Mouse (Mus musculus) c-Kit-positive CD71-positive TER-119-negative erythroid progenitor cells, embryonic 14.5 days (primary cell): ENCODE data around the gene Pced1a.
A peak's percentile ranks its signal among the peaks of the same experiment; 100 is the strongest.

Source experiments
- DNase-seq: peaks from one replicate; pipeline ENCODE4 v3.0.0-alpha.2; 2013; ENCODE audit warnings: low read depth

The Pced1a gene

DNA sequence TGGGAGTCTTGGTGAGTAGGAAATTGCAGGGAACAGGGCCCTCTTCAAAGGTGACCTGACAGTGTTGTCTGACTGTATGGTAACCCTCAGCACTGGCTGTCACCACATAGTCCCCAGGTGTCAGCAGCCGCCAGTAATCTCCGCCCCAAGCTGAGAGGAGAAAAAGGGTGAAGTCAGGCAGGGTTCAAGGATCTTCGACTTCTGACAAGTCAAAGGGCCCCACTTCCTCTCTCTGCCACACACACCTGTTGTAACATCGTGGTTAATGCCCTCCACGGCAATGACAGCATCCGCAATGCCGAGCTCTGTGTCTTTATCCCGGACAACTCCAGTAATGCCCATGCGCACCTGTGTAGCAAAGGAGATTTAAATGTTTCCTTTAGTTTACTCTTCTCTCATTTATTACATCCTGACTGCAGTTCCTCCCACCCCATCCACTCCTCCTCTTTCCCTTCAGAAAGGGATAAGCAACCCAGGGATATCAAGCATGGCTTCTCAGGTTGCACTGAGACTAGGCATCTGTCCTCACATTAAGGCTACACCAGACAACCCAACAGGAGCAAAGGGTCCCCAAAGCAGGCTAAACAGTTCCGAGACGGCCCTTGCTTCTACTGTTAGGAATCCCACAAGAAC lies 33.4 kb downstream of the Pced1a start:
- no peak for DNase-seq

DNA sequence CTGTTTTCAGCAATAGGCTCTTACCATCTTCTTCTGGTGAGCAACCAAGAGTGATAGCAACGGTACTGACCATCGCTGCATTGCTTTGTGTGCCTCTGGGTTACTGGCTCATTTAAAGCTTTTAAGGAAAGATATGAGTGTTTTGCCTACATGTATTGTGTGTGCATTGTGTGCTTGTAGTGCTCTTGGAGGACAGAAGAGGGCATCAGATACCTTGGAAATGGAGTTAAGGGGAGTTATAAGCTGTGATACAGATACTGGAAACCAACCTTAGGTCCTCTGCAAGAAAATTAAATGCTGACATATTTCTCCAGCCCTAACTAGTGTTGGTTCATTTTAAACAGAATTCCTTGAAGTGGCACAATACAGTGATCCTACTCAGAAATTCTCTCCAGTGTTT lies 35.7 kb downstream of the Pced1a start:
- no peak for DNase-seq

DNA sequence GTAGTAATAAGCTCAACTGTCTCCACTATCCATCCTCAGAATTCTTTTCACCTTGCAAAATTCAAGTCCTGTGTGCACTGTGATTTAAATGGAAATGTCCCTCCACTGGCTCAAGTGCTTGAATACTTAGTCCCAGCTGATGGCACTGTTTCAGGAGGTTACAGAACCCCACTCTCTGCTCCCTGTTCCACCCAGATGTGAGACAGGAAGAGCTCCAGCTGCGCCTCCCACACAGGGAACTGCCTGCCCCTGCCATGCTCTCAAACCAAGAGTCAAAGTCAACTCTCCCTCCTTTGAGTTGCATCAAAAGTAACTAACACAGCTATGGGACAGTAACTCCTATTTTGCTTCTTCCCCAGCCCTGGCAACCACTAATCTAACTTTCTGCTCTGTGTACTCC lies 38.3 kb downstream of the Pced1a start:
- DNase-seq, result no peak

DNA sequence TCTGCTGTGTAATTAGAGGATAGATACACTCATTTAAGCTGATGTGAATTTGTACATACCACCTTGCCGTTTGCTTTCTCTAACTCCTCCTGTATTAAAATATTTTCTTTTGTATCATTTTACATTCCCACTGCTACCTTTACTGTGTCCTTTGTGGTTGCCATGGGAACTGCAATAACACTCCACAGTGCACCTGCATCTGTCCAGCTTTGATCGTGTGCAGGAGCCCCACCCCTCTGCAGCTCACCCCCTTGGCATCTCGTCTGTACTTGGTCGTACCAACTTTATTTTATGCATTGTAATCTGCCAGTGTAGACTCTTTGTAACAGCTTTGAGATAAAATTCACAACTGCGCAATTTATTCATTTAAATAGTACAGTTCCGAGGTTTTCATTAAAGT lies 40.6 kb downstream of the Pced1a start:
- no peak for DNase-seq

DNA sequence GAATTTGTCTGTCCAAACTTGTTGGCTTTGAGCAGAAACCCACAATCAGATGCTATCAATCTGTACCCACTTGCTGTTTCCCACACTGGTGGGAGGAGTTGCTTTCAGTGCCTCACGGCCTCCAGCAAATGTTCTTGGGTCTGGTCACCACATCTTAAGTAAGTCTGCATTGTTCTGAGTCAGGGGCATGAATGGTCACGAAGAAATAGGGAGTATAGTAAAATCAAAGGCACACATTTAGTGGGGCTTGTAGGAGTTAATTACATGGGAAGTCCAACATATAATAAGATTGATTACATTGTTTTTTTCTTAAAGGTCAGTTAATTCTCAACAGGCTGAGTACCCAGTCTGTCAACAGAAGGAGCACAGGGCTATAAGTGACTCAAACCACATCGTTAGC lies 41.3 kb downstream of the Pced1a start:
- no peak for DNase-seq

DNA sequence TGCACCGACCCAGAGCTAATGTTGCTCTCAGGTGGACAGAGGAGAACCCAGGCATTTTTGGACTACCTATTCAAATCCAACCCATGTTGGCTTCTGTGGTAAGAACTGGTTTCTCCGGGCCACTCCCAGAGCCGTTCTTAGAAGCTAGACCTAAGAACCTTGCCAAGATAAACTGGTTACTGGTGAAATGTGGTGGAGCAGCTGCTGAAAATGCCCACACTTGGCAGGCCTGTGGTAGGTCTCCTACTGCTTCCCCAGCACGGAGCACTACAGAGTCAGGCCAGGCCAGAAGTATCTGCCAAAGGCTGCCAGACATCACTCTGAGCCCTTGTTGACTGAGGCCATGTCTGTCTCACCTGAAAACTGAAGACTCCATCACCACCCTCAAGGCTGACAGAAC lies 49.5 kb downstream of the Pced1a start:
- DNase-seq, result no peak

DNA sequence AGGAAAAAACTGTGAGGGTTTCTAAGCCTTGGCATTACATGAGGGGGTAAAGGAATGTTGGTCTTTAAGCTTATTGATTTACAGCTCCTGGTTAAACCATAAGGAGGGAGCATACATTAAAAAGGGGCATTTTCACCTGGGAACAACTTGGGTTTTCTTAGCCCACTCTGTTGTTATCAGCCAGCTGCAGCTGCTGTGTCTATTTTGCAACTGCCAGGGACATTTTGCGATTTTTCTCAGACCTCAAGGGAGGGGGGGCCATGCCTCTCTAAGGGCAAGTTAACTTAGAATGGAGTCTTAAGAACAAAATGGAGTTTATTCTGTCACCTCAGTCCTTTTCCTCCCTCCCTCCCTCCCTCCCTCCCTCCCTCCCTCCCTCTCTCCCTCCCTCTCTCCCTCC lies 51.5 kb downstream of the Pced1a start:
- peak; percentile 50 for DNase-seq

DNA sequence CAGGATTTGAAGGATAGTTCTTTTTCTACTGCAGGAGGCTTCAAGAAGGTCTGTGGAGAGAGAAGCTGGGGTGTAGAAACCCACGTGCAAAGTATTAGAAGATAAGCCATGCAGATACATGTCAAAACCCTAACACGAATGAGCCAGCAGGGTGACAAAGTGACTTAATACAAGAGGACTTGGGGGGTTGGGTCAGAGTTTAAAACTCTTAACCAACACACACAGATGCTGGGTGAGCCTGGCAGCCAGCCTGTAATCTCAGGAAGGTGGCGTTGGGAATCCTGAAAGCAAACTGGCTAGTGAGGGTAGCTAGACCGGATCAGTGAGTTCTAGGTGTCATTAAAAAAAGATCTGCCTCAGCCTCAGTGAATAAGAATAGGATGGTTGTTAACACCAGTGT lies 57.1 kb downstream of the Pced1a start:
- DNase-seq, result no peak
